Mouse (Mus musculus): ENCODE data around the gene Eif4a1.
"Not testable (repeated sequence)": the region's sequence is repeated elsewhere in the genome, so short reads cannot be mapped to it uniquely, and the experiment has no call there.

Eif4a1 gene

GRCm38 (mm10) chr11:69633128-69633866, 38.9 kb downstream of the Eif4a1 start:
- DNase-seq (ENCODE audit: low spot score in 2 of 2), result no peak

GRCm38 (mm10) chr11:69632284-69633089, 39.7 kb downstream of the Eif4a1 start, which contains the start of gene Fxr2:
TSS of gene Fxr2 (plus strand) at chr11:69632990.
- DNase-seq (ENCODE audit: low spot score in 2 of 2), result peak; percentile 100

GRCm38 (mm10) chr11:69629802-69630201, 42.4 kb downstream of the Eif4a1 start:
- no peak for DNase-seq (ENCODE audit: low spot score in 2 of 2)

- peak; percentile 52 to 73 for DNase-seq (ENCODE audit: low spot score in 2 of 2)
Measured at GRCm38 (mm10) chr11:69628286-69628685, 43.9 kb downstream of the Eif4a1 start.

GRCm38 (mm10) chr11:69624339-69624738, 47.9 kb downstream of the Eif4a1 start:
- not testable (repeated sequence) for DNase-seq (ENCODE audit: low spot score in 2 of 2)

GRCm38 (mm10) chr11:69623006-69623405, 49.2 kb downstream of the Eif4a1 start:
- no peak for DNase-seq (ENCODE audit: low spot score in 2 of 2)

GRCm38 (mm10) chr11:69622406-69622805, 49.8 kb downstream of the Eif4a1 start:
- no peak for DNase-seq (ENCODE audit: low spot score in 2 of 2)

GRCm38 (mm10) chr11:69621571-69622268, 50.5 kb downstream of the Eif4a1 start, which contains the start of gene Sat2:
TSS of gene Sat2 (plus strand) at chr11:69622024.
- peak; percentile 36 to 49 for DNase-seq (ENCODE audit: low spot score in 2 of 2)

- DNase-seq (ENCODE audit: low spot score in 2 of 2), result no peak
Measured at GRCm38 (mm10) chr11:69620394-69621081, 51.7 kb downstream of the Eif4a1 start.

GRCm38 (mm10) chr11:69617805-69618204, 54.4 kb downstream of the Eif4a1 start, which contains the start of gene Shbg:
TSS of gene Shbg (minus strand) at chr11:69617905.
- no peak for DNase-seq (ENCODE audit: low spot score in 2 of 2)
